Mouse (Mus musculus): ENCODE measurements around the gene Cflar.

- TF ChIP-seq CTCF (IDR thresholded peaks at IDR 0.05; ENCODE audit: low read depth) (no peak), EP300 (optimal IDR thresholded peaks at IDR 0.05) (no peak)
These were observed 33.3 kb downstream of the Cflar start for GRCm38 (mm10) chr1:58744645-58745044.
